Mouse (Mus musculus) kidney, postnatal 0 days (tissue): ENCODE measurements around the gene Trmt6. TPM values are rescaled to one million over a fixed set of nuclear protein-coding genes. Genes with fewer than 3 reads are reported as not detected.

Experiments
- ATAC-seq: fragments of 200-750 bp; cut with Nextera tagmentation; replicated peaks from 2 replicates; pipeline ENCODE4 v1.8.0; 2017; ENCODE audit warnings: low read depth, moderate number of reproducible peaks, moderate TSS enrichment, moderate library complexity; ENCODE audit not compliant: low FRiP score
- DNase-seq: peaks from one replicate; pipeline ENCODE4 v3.0.0-alpha.2; 2016; ENCODE audit warnings: low spot score
- H3K27ac ChIP-seq: fragments of 300-500 bp; sonication (generic); 2 replicates; pipeline ENCODE4 v1.5.1; 2014; ENCODE audit warnings: mild to moderate bottlenecking
- H3K27me3 ChIP-seq: fragments of 300-500 bp; sonication (generic); 2 replicates; pipeline ENCODE4 v1.6.1; 2014; ENCODE audit warnings: low read length, mixed read lengths; ENCODE audit not compliant: insufficient read depth
- H3K36me3 ChIP-seq: fragments of 300-500 bp; sonication (generic); 2 replicates; pipeline ENCODE4 v1.6.1; 2014; ENCODE audit warnings: low read length, mixed read lengths; ENCODE audit not compliant: insufficient read depth
- H3K4me1 ChIP-seq: fragments of 300-500 bp; sonication (generic); replicated peaks from 2 replicates; pipeline ENCODE4 v1.6.1; 2014; ENCODE audit warnings: antibody characterized with exemption, low read length, mixed read lengths; ENCODE audit not compliant: insufficient read depth
- H3K4me2 ChIP-seq: fragments of 300-500 bp; sonication (generic); 2 replicates; pipeline ENCODE4 v1.6.1; 2014; ENCODE audit warnings: mild to moderate bottlenecking, low read length, moderate library complexity, mixed read lengths
- H3K4me3 ChIP-seq: fragments of 300-500 bp; sonication (generic); replicated peaks from 2 replicates; pipeline ENCODE4 v1.5.1; 2014; ENCODE audit warnings: low read depth, low read length
- H3K9ac ChIP-seq: fragments of 300-500 bp; sonication (generic); 2 replicates; pipeline ENCODE4 v1.6.1; 2014; ENCODE audit warnings: low read depth, low read length
- H3K9me3 ChIP-seq: fragments of 300-500 bp; sonication (generic); replicated peaks from 2 replicates; pipeline ENCODE4 v1.6.1; 2016; ENCODE audit warnings: low read length, inconsistent platforms, mixed read lengths
- CTCF ChIP-seq: IDR thresholded peaks from 2 replicates; pipeline ENCODE4 v1.5.1; 2016; ENCODE audit warnings: antibody characterized with exemption, low read depth, mild to moderate bottlenecking, moderate library complexity
- WGBS: fragments of 180-500 bp; shearing (Covaris S2); extraction: QIAGEN DNeasy Blood & Tissue Kit; methylation state at CpG from one replicate; pipeline ENCODE4 v1.1.7; 2014; 5-methylcytosine and 5-hydroxymethylcytosine counted together
- polyA plus RNA-seq: library from polyadenylated mRNA; unstranded; fragments of >200 nt; fragmentation: Nextera tagmentation; extraction: Ambion mirVana; gene quantifications from 2 replicates; pipeline ENCODE4 v1.2.1, GENCODE M21; 2015

The Trmt6 gene
- polyA plus RNA-seq, 1 experiment from 2014 or later = 44.2 TPM

DNA sequence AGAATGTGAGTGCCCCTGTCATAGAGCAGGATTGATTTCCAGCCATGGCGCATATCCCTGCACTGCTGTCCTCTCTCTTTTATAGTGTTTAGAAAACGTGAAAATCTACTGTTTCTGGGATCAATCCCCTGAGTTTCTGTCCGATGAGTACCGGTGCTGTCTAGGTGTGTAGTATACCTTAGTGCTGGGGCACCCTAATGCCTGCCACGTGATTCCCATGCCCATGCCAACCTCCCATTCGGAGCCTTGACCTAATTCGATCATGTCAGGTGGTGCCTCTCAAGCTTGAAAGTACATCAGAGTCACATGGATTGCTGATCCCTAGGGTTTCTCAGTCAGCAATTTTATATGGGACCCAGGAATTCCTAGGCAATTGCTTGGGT lies 21.7 kb downstream of the Trmt6 start:
- Histone ChIP-seq H3K27me3 (no peaks in the 10 kb centered on the region), H3K4me1 (no peaks in the 10 kb centered on the region), H3K4me2 (no peak overlapping the region), H3K9me3 (no peaks in the 10 kb centered on the region), H3K9ac (no peak overlapping the region), H3K27ac (no peak overlapping the region), H3K36me3 (no peaks in the 10 kb centered on the region), H3K4me3 (no peak overlapping the region)
- ATAC-seq = no peak
- DNase-seq = no peak
- no peak for TF ChIP-seq CTCF
- WGBS = 81% methylated on average over 7 of the region's 7 CpGs

DNA sequence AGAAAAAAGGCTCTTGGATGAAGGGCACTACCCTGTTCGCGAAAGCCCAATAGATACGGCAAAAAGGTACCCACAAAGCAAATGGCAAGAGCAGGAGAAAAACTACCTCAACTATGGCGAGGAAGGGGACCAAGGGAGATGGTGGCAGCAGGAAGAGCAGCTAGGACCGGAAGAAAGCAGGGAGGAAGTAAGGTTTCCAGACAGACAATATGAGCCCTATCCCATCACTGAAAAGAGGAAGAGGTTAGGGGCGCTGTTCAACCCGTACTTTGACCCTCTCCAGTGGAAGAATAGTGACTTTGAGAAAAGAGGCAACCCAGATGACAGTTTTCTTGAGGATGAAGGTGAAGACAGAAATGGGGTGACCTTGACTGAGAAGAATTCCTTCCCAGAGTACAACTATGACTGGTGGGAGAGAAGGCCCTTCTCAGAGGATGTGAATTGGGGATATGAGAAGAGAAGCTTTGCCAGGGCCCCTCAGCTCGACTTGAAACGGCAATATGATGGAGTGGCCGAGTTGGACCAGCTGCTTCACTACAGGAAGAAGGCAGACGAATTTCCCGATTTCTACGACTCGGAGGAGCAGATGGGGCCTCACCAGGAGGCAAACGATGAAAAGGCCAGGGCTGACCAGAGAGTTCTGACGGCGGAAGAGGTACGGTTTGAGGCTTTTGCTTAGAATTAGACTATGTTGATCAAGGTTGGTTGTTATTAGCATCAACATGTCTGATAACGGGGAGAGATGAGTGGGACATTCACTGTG lies 22.2 kb downstream of the Trmt6 start:
- no peaks in the 10 kb centered on the region for H3K4me1 ChIP-seq
- DNase-seq (no peak), ATAC-seq (no peak)
- no peaks in the 10 kb centered on the region for H3K36me3 ChIP-seq
- TF ChIP-seq CTCF = no peak
- no peaks in the 10 kb centered on the region for H3K27me3 ChIP-seq
- no peaks in the 10 kb centered on the region for H3K9me3 ChIP-seq
- no peak overlapping the region for H3K4me3 ChIP-seq
- H3K4me2 ChIP-seq = no peak overlapping the region
- H3K9ac ChIP-seq = no peak overlapping the region
- WGBS = 86% methylated on average over 19 of the region's 19 CpGs
- H3K27ac ChIP-seq = no peak overlapping the region

GRCm38 (mm10) chr2:132784039-132784438 lies 31.8 kb downstream of the Trmt6 start:
- H3K27ac ChIP-seq = no peak overlapping the region
- H3K4me2 ChIP-seq = no peak overlapping the region
- ATAC-seq (no peak), DNase-seq (no peak)
- WGBS = 82% methylated on average over 6 of the region's 6 CpGs
- H3K27me3 ChIP-seq = no peaks in the 10 kb centered on the region
- no peak overlapping the region for H3K4me3 ChIP-seq
- no peak overlapping the region for H3K9ac ChIP-seq
- H3K36me3 ChIP-seq = no peaks in the 10 kb centered on the region
- H3K4me1 ChIP-seq = no peaks in the 10 kb centered on the region
- TF ChIP-seq CTCF = no peak
- H3K9me3 ChIP-seq = no peaks in the 10 kb centered on the region

DNA sequence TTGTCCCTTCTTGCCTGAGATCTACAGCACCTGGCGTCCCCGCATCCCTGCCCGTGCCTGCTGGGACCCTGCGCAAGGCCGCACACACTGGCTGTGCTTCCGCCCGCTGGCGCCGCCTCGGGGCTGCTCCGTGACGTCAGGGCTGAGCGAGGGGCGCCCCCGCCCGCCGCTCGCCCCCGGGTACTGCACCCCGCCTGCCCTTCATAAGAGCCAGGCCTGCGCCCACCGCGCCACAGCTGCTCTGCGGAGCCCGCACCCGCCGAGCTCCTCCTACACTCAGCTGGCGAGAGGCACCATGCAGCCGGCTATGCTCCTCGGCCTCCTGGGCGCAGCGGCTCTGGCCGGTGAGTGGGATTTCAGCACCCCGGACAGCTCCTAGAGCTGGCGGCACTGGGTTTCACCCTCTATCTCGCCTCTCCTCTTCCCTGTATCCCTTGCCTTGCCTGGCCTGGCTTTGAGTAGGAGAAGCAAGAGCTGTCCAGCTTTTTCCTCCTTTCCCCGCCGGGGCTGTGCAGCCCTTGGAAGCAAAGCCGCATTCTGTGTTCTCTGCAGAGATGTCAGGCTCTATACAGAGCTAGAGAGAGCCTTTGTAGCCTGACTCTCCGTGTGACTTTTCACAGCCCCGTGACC lies 34.3 kb downstream of the Trmt6 start:
- Histone ChIP-seq H3K27ac (no peak overlapping the region), H3K4me3 (peak overlapping the region; percentile 24), H3K9me3 (no peaks in the 10 kb centered on the region), H3K4me2 (peak overlapping the region; percentile 61), H3K36me3 (no peaks in the 10 kb centered on the region), H3K4me1 (no peaks in the 10 kb centered on the region), H3K27me3 (no peaks in the 10 kb centered on the region), H3K9ac (no peak overlapping the region)
- DNase-seq (peak; percentile 97), ATAC-seq (peak; percentile 97)
- no peak for TF ChIP-seq CTCF
- under 1% methylated on average over 36 of the region's 41 CpGs for WGBS

DNA sequence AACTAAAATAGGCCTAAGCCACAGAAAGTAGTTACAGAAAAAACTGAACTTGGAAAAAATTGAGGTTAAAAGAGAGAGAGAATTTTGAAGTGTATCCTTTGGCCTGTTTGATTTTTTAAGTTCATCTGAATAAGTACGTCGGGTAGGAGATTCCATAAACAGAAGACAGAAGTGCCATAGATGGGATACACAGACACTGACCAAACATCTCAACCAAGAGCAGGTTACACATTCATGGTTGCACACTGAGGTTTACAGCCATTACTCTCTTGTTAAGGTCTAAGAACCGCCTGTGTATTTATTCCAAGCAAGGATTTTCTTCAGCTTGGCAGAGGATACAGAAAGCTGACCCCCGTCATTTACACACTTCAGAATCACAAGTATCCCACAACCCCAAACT lies 34.9 kb downstream of the Trmt6 start, which contains the start of gene Chgb:
TSS of gene Chgb (plus strand) at position 301 of the 400 bp plus-strand sequence.
- ATAC-seq = no peak
- Histone ChIP-seq H3K36me3 (no peaks in the 10 kb centered on the region), H3K27ac (no peak within 1 kb of the TSS), H3K4me2 (peak within 1 kb of the TSS; percentile 61), H3K27me3 (no peaks in the 10 kb centered on the region), H3K9me3 (no peaks in the 10 kb centered on the region), H3K4me1 (no peaks in the 10 kb centered on the region), H3K4me3 (peak within 1 kb of the TSS; percentile 24), H3K9ac (no peak within 1 kb of the TSS)
- 10% methylated on average over 4 of the region's 4 CpGs for WGBS
- DNase-seq = no peak
- no peak for TF ChIP-seq CTCF

DNA sequence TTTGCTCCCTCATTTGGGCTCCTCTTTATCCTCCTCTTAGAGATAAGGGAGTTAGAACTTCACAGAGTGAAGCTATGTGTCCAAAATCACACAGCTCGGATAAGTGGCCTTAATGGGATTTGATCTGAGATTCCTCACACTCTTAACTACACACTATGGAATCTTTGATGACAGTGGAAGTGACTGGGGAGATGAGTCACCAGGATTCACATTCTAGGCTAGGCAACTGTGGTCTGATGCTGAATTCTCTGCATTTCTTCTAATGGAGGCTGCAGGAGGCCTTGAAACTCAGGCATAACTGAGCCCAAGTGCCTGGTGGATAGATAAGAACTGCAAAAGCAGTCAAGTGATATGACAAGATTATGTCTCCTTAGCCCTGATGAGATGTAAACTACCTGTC lies 45.0 kb downstream of the Trmt6 start:
- Histone ChIP-seq H3K4me3 (no peak overlapping the region), H3K4me1 (no peaks in the 10 kb centered on the region), H3K27ac (no peak overlapping the region), H3K4me2 (no peak overlapping the region), H3K27me3 (no peaks in the 10 kb centered on the region), H3K9me3 (no peaks in the 10 kb centered on the region), H3K9ac (no peak overlapping the region), H3K36me3 (no peaks in the 10 kb centered on the region)
- ATAC-seq (no peak), DNase-seq (no peak)
- WGBS = 81% methylated on average over 1 of the region's 1 CpGs
- TF ChIP-seq CTCF = no peak
